Mouse (Mus musculus): ENCODE data around the gene Afg1l. TPM values are rescaled to one million over a fixed set of nuclear protein-coding genes. Genes with fewer than 3 reads are reported as not detected.

The Afg1l gene
- polyA plus RNA-seq, 1 experiment from 2014 or later, result 4.6 TPM

DNA sequence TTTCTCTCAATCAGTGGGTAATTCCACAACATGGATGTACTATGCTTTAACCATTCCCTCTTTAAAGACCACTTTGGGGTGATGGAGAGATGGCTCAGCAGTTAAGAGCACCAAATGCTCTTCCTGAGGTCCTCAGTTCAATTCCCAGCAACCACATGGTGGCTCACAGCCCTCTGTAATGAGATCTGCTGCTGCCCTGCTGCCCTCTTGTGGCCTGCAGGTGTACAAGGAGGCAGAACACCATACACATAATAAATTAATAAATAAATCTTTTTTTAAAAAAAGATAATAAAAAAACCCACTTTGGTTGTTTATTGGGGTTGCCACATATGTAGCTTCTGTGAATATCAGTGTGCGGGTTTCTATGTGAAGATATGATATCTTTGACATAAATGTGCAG lies 180.4 kb downstream of the Afg1l start:
- no peak overlapping the region for H3K4me3 ChIP-seq (ENCODE audit: low read depth, low read length)

DNA sequence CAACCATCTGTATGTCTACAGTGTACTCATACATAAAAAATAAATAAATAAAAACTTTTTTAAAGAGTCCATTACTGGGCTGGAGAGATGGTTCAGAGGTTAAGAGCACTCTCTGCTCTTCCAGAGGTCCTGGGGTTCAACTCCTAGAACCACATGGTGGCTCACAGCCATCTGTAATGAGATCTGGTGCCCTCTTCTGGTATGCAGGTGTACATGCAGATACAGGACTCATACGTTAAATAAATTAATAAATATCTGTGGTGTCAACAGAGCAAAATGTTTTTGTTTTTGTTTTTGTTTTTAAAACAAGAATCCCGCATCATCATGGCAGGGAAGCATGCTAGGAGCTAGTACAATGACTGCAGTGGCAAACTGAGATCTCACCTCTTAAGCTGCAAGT lies 181.3 kb downstream of the Afg1l start:
- Histone ChIP-seq H3K27me3 (ENCODE audit: control insufficient read depth, insufficient read depth, low read length) (no peaks in the 10 kb centered on the region), H3K27ac (ENCODE audit: low read depth, low read length) (no peak overlapping the region), H3K36me3 (ENCODE audit: control insufficient read depth, insufficient read depth, low read length) (no peaks in the 10 kb centered on the region), H3K4me1 (ENCODE audit: control insufficient read depth, insufficient read depth, low read length) (no peaks in the 10 kb centered on the region), H3K9ac (ENCODE audit: low read length) (no peak overlapping the region), H3K4me3 (ENCODE audit: low read depth, low read length) (no peak overlapping the region), H3K4me2 (no peak overlapping the region), H3K9me3 (ENCODE audit: control insufficient read depth, low read length) (no peaks in the 10 kb centered on the region)
- DNase-seq (ENCODE audit: low spot score, missing footprints) (no peak), ATAC-seq (ENCODE audit: low FRiP score) (no peak)
- WGBS, result 82% methylated on average over 2 of the region's 2 CpGs

More for the DNA sequence above, 180.4 kb downstream of the Afg1l start:
- ATAC-seq (ENCODE audit: low FRiP score) (no peak), DNase-seq (ENCODE audit: low spot score, missing footprints) (no peak)
- H3K4me2 ChIP-seq, result no peak overlapping the region
- H3K4me1 ChIP-seq (ENCODE audit: control insufficient read depth, insufficient read depth, low read length), result no peaks in the 10 kb centered on the region
- no peak overlapping the region for H3K9ac ChIP-seq (ENCODE audit: low read length)
- WGBS, result 79% methylated on average over 1 of the region's 1 CpGs
- no peaks in the 10 kb centered on the region for H3K27me3 ChIP-seq (ENCODE audit: control insufficient read depth, insufficient read depth, low read length)
- H3K9me3 ChIP-seq (ENCODE audit: control insufficient read depth, low read length), result no peaks in the 10 kb centered on the region
- H3K27ac ChIP-seq (ENCODE audit: low read depth, low read length), result no peak overlapping the region
- no peaks in the 10 kb centered on the region for H3K36me3 ChIP-seq (ENCODE audit: control insufficient read depth, insufficient read depth, low read length)

DNA sequence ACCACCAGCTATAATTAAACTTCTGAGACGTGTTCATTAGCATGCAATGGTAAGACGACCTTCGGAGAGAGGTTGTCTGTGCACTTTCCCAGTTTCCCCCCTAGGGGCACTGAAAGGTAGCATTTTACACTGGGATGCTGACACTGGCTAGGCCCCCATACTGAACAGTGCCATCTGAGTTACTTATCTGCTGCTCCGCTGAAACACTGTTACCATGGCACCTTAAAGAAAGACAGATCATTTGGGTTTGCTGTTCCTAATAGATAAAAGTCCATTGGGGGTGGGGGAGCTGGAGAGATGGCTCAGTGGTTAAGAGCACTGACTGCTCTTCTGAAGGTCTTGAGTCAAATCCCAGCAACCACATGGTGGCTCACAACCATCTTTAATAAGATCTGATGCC lies 181.8 kb downstream of the Afg1l start:
- Histone ChIP-seq H3K27ac (ENCODE audit: low read depth, low read length) (no peak overlapping the region), H3K27me3 (ENCODE audit: control insufficient read depth, insufficient read depth, low read length) (no peaks in the 10 kb centered on the region), H3K4me1 (ENCODE audit: control insufficient read depth, insufficient read depth, low read length) (no peaks in the 10 kb centered on the region), H3K4me2 (no peak overlapping the region), H3K9me3 (ENCODE audit: control insufficient read depth, low read length) (no peaks in the 10 kb centered on the region), H3K4me3 (ENCODE audit: low read depth, low read length) (no peak overlapping the region), H3K9ac (ENCODE audit: low read length) (no peak overlapping the region), H3K36me3 (ENCODE audit: control insufficient read depth, insufficient read depth, low read length) (no peaks in the 10 kb centered on the region)
- DNase-seq (ENCODE audit: low spot score, missing footprints) (no peak), ATAC-seq (ENCODE audit: low FRiP score) (no peak)
- WGBS, result 64% methylated on average over 4 of the region's 4 CpGs

DNA sequence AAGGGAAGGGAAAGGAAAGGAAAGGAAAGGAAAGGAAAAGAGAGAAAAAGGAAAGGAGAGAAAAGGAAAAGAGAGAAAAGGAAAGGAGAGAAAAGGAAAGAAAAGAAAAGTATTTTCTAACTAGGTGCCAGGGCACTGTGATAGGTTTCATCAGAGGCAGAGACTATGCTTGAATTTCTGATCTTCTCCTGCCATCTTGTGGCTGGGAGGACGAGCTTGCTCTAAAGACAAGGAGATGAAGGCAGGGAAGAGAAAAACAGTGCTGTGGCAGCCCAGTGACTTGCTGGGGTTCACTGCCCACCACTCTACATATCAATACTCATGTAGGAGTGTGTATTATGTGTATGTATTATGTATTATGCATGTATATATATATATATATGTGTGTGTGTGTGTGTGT lies 183.3 kb downstream of the Afg1l start:
- Histone ChIP-seq H3K4me2 (no peak overlapping the region), H3K9ac (ENCODE audit: low read length) (no peak overlapping the region), H3K36me3 (ENCODE audit: control insufficient read depth, insufficient read depth, low read length) (no peaks in the 10 kb centered on the region), H3K27ac (ENCODE audit: low read depth, low read length) (no peak overlapping the region), H3K4me1 (ENCODE audit: control insufficient read depth, insufficient read depth, low read length) (no peaks in the 10 kb centered on the region), H3K4me3 (ENCODE audit: low read depth, low read length) (no peak overlapping the region), H3K9me3 (ENCODE audit: control insufficient read depth, low read length) (no peaks in the 10 kb centered on the region), H3K27me3 (ENCODE audit: control insufficient read depth, insufficient read depth, low read length) (no peaks in the 10 kb centered on the region)
- DNase-seq (ENCODE audit: low spot score, missing footprints) (peak; percentile 86), ATAC-seq (ENCODE audit: low FRiP score) (0 out of 2 replicates have a peak, but pooled peaks have one; percentile 33)
- 11% methylated on average over 1 of the region's 1 CpGs for WGBS

DNA sequence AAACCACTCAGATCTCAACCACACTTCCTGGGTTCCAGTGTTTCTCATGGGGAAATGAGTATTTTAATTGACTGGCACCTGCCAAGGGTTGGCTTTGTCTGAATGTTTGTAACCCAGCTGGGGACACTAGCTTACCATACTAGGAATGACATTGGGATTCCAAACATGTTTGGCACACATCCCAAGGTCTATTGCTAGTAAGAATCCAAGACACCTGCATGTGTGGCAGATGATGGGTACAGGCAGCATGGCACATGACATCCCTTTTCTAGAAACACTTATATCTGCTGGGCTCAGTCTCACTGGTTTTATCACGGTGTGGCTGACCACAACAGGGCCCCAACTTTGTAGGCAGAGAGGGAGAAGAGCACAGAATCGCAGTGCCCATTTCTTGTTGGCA lies 184.0 kb downstream of the Afg1l start:
- H3K36me3 ChIP-seq (ENCODE audit: control insufficient read depth, insufficient read depth, low read length), result no peaks in the 10 kb centered on the region
- H3K4me3 ChIP-seq (ENCODE audit: low read depth, low read length), result no peak overlapping the region
- no peaks in the 10 kb centered on the region for H3K9me3 ChIP-seq (ENCODE audit: control insufficient read depth, low read length)
- H3K4me2 ChIP-seq, result no peak overlapping the region
- no peak overlapping the region for H3K9ac ChIP-seq (ENCODE audit: low read length)
- ATAC-seq (ENCODE audit: low FRiP score) (no peak), DNase-seq (ENCODE audit: low spot score, missing footprints) (no peak)
- no peaks in the 10 kb centered on the region for H3K27me3 ChIP-seq (ENCODE audit: control insufficient read depth, insufficient read depth, low read length)
- no peak overlapping the region for H3K27ac ChIP-seq (ENCODE audit: low read depth, low read length)
- 68% methylated on average over 2 of the region's 2 CpGs for WGBS
- no peaks in the 10 kb centered on the region for H3K4me1 ChIP-seq (ENCODE audit: control insufficient read depth, insufficient read depth, low read length)

DNA sequence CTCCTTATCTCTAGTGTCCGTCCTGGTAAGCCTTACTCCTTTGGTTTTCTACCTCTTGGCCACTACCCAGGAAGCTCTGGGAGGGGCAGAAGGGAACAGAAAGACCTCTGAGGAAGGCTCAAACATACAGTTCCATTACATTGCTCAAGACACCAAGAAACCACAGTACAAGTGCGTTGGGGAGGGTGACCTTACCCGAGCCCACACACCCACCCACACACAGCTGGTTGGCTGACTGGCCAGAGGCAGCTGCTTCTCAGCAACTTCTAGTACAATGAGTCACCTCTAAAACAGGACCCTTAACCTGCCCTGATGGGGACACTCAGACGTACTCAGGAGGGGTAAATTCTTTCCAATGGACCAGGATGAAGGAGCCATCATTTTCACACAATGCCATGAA lies 184.5 kb downstream of the Afg1l start:
- no peaks in the 10 kb centered on the region for H3K36me3 ChIP-seq (ENCODE audit: control insufficient read depth, insufficient read depth, low read length)
- H3K9ac ChIP-seq (ENCODE audit: low read length), result no peak overlapping the region
- WGBS, result 65% methylated on average over 4 of the region's 4 CpGs
- ATAC-seq (ENCODE audit: low FRiP score) (no peak), DNase-seq (ENCODE audit: low spot score, missing footprints) (no peak)
- no peak overlapping the region for H3K4me2 ChIP-seq
- no peaks in the 10 kb centered on the region for H3K27me3 ChIP-seq (ENCODE audit: control insufficient read depth, insufficient read depth, low read length)
- no peak overlapping the region for H3K27ac ChIP-seq (ENCODE audit: low read depth, low read length)
- no peaks in the 10 kb centered on the region for H3K4me1 ChIP-seq (ENCODE audit: control insufficient read depth, insufficient read depth, low read length)
- no peaks in the 10 kb centered on the region for H3K9me3 ChIP-seq (ENCODE audit: control insufficient read depth, low read length)
- H3K4me3 ChIP-seq (ENCODE audit: low read depth, low read length), result no peak overlapping the region

DNA sequence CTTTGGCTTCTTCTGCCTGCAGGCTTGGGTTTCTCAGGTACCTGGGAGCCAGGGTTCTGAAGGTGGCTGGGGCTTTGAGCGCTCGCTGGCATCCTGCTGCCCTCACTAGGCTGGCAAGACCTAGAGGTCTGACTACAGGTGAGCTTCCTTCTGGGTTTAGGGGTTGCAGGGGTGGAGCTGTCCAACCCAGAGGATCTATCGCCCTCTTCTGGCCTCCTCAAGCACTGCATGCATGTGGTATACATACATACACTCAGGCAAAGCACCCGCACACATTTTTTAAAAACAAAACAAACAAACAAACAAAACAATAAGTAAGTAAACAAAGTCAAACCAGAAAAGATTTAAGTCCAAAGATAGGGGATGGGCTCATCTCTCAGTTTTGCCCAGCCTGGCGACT lies 187.0 kb downstream of the Afg1l start:
- Histone ChIP-seq H3K36me3 (ENCODE audit: control insufficient read depth, insufficient read depth, low read length) (no peaks in the 10 kb centered on the region), H3K9ac (ENCODE audit: low read length) (no peak overlapping the region)

DNA sequence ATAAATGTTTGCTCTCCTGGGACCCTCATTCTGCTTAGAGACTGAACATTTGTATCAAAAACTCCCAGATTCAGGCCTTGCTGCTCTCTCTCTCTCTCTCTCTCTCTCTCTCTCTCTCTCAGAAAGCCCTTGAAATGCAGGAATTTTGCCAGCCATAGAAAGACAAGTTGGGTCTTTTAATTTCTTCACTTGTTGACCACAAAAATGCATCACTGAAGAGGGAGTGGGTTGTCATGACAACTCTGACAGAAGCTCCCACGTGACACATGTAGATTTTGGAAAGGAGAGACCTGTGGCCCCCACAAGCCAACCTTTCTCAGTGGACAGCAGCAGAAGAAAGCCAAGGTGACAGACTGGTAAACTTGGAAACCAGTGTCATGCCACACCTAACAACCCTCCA lies 190.7 kb downstream of the Afg1l start:
- ATAC-seq (ENCODE audit: low FRiP score), result no peak
- WGBS, result 65% methylated on average over 1 of the region's 1 CpGs

More for the DNA sequence above, 187.0 kb downstream of the Afg1l start:
- peaks cover under 1% of the 10 kb centered on the region; the same call in 1 of the 2 replicates for H3K9me3 ChIP-seq (ENCODE audit: control insufficient read depth, low read length)
- H3K27me3 ChIP-seq (ENCODE audit: control insufficient read depth, insufficient read depth, low read length), result no peaks in the 10 kb centered on the region
- no peak for ATAC-seq (ENCODE audit: low FRiP score)
- no peak for DNase-seq (ENCODE audit: low spot score, missing footprints)
- H3K27ac ChIP-seq (ENCODE audit: low read depth, low read length), result no peak overlapping the region
- no peak overlapping the region for H3K4me2 ChIP-seq
- H3K4me3 ChIP-seq (ENCODE audit: low read depth, low read length), result no peak overlapping the region
- H3K4me1 ChIP-seq (ENCODE audit: control insufficient read depth, insufficient read depth, low read length), result no peaks in the 10 kb centered on the region
- WGBS, result 72% methylated on average over 5 of the region's 5 CpGs

DNA sequence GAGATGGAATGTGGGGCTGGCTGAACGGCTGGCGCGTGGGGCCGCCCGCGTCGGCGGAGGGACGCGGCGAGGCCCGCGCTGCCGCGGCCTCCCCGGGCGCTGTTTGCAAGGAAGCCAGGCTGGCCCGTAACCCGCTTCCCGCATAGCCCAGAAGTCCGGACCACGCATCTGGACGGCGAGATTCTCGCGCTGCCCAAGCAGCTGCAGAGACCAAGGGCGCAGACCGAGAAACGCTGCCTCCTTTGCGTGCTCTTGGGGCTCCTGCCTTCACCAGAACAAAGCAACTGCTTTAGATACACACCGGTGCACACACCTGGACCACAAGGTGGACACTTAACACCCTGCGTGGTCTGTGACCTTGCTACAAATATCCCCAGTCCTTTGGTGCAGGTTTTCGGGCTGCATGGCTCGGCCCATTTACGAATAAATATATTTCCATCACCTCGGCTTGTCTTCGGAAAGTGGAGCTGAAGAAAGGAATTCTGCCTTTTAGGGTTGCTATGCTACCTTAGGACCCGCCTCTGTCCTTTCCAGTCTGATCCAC lies 200.0 kb downstream of the Afg1l start:
- Histone ChIP-seq H3K27me3 (ENCODE audit: control insufficient read depth, insufficient read depth, low read length) (peaks cover 16% of the 10 kb centered on the region), H3K4me1 (ENCODE audit: control insufficient read depth, insufficient read depth, low read length) (peaks cover 17% of the 10 kb centered on the region), H3K27ac (ENCODE audit: low read depth, low read length) (no peak overlapping the region; the same call in 1 of the 2 replicates), H3K9me3 (ENCODE audit: control insufficient read depth, low read length) (no peaks in the 10 kb centered on the region), H3K9ac (ENCODE audit: low read length) (peak overlapping the region; percentile 66), H3K4me2 (peak overlapping the region; percentile 98), H3K36me3 (ENCODE audit: control insufficient read depth, insufficient read depth, low read length) (no peaks in the 10 kb centered on the region), H3K4me3 (ENCODE audit: low read depth, low read length) (peak overlapping the region; percentile 72)
- WGBS, result 2% methylated on average over 38 of the region's 38 CpGs
- ATAC-seq (ENCODE audit: low FRiP score), result peak; percentile 17
- DNase-seq (ENCODE audit: low spot score, missing footprints), result peak; percentile 94

More for the DNA sequence above, 190.7 kb downstream of the Afg1l start:
- Histone ChIP-seq H3K36me3 (ENCODE audit: control insufficient read depth, insufficient read depth, low read length) (no peaks in the 10 kb centered on the region), H3K4me1 (ENCODE audit: control insufficient read depth, insufficient read depth, low read length) (no peaks in the 10 kb centered on the region), H3K27me3 (ENCODE audit: control insufficient read depth, insufficient read depth, low read length) (no peaks in the 10 kb centered on the region), H3K4me3 (ENCODE audit: low read depth, low read length) (no peak overlapping the region), H3K4me2 (no peak overlapping the region), H3K27ac (ENCODE audit: low read depth, low read length) (no peak overlapping the region), H3K9ac (ENCODE audit: low read length) (no peak overlapping the region), H3K9me3 (ENCODE audit: control insufficient read depth, low read length) (peaks cover 4% of the 10 kb centered on the region; the same call in 1 of the 2 replicates)
- no peak for DNase-seq (ENCODE audit: low spot score, missing footprints)
